Mouse (Mus musculus): ENCODE data around the gene Gar1.

Gene Gar1

DNA sequence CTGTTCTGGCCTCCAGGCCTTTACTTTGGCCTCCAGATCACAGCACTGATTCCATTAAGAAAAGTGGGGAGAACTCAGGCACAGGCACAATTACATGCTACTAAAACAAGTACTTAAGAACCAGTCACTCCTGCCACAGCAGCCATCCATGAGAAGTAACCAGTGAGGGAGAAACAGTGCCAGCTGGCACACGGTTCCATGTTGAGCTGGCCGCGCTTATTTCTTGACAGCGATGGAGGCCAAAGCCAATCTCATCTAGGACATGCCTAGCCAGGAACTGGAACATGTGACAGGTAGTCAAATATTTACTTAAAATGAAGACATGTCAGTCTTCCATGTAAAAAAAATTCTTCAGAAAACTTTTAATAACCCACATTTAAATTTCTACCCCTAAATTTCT, 7.0 kb downstream of the Gar1 start:
- CTCF ChIA-PET: interaction anchor here in 2 of 4 experiments (1.5 to 2.0 kb wide), 2 partner anchors 11 to 18 kb away, joined by 4 to 5 read pairs; partner anchors contain the start of gene Cfi (in 1 of the 2)
- POLR2A ChIA-PET: interaction anchor here in 1 of 4 experiments (0.8 kb wide), 1 partner anchor 12 kb away, joined by 4 read pairs; no protein-coding TSS in a partner anchor

DNA sequence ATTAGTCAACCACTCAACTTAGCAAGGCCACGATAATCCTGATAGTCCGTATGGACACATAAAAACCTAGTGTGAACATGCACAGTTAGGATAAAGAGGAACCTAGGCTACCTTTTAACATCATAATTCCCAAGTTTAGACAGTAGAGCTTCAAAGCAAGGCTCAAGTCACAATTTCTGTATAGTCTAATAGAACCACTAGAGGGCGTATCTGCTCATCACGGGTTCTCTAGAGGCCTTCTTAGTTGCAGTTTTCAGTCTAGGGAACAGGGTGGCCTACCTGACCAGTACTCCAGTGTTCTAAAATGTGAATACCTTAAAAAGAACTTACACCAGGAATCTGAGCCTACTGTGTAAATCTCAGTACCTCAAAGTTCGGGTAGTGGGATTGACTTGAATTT, 7.9 kb downstream of the Gar1 start:
- CTCF ChIA-PET: interaction anchor here (0.5 to 2.0 kb wide), 21 partner anchors 12 to 942 kb away, joined by 3 to 5 read pairs (median 3); partner anchors contain the start of genes Cfi (in 1 of the 4) and Lrit3 (in 1 of the 4)
- POLR2A ChIA-PET: interaction anchor here in 1 of 4 experiments (0.6 to 1.2 kb wide), 3 partner anchors 13 to 69 kb away, joined by 3 to 5 read pairs (median 3); no protein-coding TSS in a partner anchor

GRCm38 (mm10) chr3:129822206-129822775, 8.9 kb downstream of the Gar1 start, which contains the start of gene Rrh:
TSS of gene Rrh (minus strand) at chr3:129822587.
- ChIA-PET POLR2A (interaction anchor here in 2 of 4 experiments (0.8 to 1.2 kb wide), 4 partner anchors 11 to 59 kb away, joined by 3 to 5 read pairs (median 3); no protein-coding TSS in a partner anchor), CTCF (interaction anchor here in 3 of 4 experiments (0.7 to 1.4 kb wide), 3 partner anchors 13 to 82 kb away, joined by 3 to 4 read pairs (median 4); no protein-coding TSS in a partner anchor)

GRCm38 (mm10) chr3:129821736-129822135, 9.5 kb downstream of the Gar1 start:
- POLR2A ChIA-PET: interaction anchor here in 2 of 4 experiments (0.7 to 1.1 kb wide), 3 partner anchors 11 to 114 kb away, joined by 3 read pairs; no protein-coding TSS in a partner anchor
- CTCF ChIA-PET: no interaction called here

DNA sequence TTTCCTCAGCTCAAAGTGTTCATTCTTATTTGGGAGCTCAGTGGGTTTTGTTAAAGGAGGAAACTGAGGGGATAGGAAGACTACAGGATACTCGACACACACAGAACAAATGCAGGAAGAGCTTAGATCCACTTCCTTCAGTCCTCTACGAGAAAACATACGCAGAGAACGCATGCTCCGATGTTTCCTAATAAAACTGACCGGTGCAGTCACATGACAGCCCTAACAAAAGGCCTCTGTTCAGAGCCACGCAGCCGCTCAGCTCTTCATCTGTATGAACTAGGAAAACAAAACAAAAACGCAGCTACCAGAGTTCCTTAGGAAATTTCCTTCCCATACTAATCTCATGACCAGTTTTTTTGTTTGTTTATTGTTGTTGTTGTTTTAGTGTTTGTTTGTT, 10.3 kb downstream of the Gar1 start:
- CTCF ChIA-PET: interaction anchor here in 1 of 4 experiments (0.7 kb wide), 1 partner anchor 175 kb away, joined by 18 read pairs; no protein-coding TSS in a partner anchor

DNA sequence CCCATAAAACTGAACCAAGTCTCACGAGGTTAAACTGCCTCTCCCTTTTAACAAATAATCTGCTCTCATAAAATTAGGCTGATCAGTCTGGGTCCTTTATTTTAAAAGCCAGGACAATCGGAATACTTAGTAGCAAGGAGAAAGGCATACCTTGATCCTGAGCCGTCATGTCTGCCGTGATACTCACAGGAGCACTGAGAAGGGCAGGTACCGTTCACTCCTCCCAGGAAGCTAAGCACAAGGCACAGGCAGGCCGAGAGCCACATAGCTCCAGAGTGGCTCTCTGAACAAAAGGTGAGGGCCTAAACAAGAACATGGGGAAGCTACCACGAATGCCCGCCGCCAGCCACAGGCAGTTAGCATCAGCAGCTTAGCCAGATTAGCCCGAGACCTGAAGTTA, 27.4 kb downstream of the Gar1 start, which contains the start of gene Lrit3:
Gene Lrit3, minus strand, starts transcription at position 266 of the 400 bp plus-strand sequence.
- ChIA-PET POLR2A (no interaction called here), CTCF (interaction anchor here in 1 of 4 experiments (0.9 to 1.1 kb wide), 2 partner anchors 19 to 893 kb away, joined by 3 to 4 read pairs; no protein-coding TSS in a partner anchor)

More for the DNA sequence above, 10.3 kb downstream of the Gar1 start:
- POLR2A ChIA-PET: interaction anchor here in 3 of 4 experiments (0.7 to 1.2 kb wide), 3 partner anchors 24 to 490 kb away, joined by 3 to 5 read pairs (median 4); no protein-coding TSS in a partner anchor

GRCm38 (mm10) chr3:129799011-129799410, 32.2 kb downstream of the Gar1 start:
- ChIA-PET POLR2A (no interaction called here), CTCF (no interaction called here)

DNA sequence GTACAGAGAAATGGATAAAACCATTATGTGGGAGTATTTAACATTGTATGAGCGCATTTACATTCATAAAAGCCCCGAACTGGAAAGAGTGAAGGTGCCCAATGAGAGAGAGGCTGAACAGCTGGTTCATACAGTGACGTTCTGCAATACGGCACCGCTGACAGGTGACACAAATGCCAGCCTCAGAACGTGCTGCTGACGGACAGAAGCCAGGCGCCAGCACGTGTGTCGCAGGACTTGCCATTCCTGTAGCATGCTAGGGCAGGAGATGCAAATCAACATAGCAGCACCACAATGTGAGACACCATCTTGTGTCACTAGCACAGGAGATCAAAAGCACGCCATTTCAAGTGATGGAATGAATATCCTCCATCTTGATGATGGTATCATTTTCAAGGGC, 32.6 kb downstream of the Gar1 start:
- CTCF ChIA-PET: no interaction called here
- POLR2A ChIA-PET: no interaction called here

GRCm38 (mm10) chr3:129797341-129797740, 33.9 kb downstream of the Gar1 start:
- ChIA-PET CTCF (interaction anchor here in 1 of 4 experiments (0.5 kb wide), 1 partner anchor 240 kb away, joined by 5 read pairs; no protein-coding TSS in a partner anchor), POLR2A (interaction anchor here in 1 of 4 experiments (1.0 kb wide), 1 partner anchor 23 kb away, joined by 3 read pairs; no protein-coding TSS in a partner anchor)

DNA sequence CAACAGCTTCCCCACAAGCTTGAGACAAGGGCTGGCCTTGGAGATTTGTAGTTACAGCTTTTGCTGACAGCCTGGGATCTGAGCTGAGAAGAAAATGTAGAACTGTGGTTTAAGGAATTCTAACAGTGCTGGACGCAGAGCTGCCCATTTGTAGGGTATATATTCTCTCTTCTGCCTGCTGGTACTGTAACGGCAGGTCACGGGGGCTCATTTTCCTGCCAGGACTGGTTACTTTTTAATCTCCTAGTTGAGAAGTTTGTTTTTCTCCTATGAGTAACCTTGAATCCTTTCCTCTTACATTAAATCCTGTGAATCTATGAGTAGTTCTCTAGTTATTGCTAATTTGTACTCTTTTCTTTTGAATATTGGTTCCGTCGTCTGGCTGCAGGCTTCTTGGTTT, 37.4 kb downstream of the Gar1 start:
- POLR2A ChIA-PET: no interaction called here

DNA sequence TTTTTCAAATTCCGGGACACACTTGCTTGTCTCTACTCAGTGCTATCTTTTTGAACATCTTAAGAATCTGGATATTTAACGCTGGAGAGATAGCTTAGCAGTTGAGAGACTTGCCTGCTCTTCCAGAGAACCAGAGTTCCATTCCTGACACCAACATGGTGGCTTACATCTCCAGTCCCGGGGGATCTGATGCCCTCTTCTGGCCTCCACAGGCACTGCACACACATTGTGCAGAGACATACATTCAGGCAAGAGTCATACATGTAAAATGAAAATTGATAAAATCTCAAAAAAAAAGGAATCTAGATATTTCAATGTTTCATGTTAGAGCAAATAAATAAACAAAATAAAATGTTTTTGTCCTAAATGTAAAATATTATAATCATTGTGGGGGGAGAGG, 48.5 kb downstream of the Gar1 start:
- ChIA-PET CTCF (interaction anchor here in 1 of 4 experiments (1.2 kb wide), 1 partner anchor 10 kb away, joined by 4 read pairs; no protein-coding TSS in a partner anchor), POLR2A (no interaction called here)

More for the DNA sequence above, 37.4 kb downstream of the Gar1 start:
- CTCF ChIA-PET: no interaction called here

- ChIA-PET POLR2A (interaction anchor here in 1 of 4 experiments (0.5 kb wide), 1 partner anchor 50 kb away, joined by 4 read pairs; the partner anchor contains the start of gene Gar1), CTCF (interaction anchor here in 2 of 4 experiments (1.1 to 1.4 kb wide), 4 partner anchors 11 to 42 kb away, joined by 3 to 4 read pairs (median 4); no protein-coding TSS in a partner anchor)
Measured at GRCm38 (mm10) chr3:129781435-129781834, 49.8 kb downstream of the Gar1 start.
